Mouse (Mus musculus): Measurements from ENCODE around the gene Plk3.

- TF ChIP-seq CTCF (IDR thresholded peaks at IDR 0.05) (no peak), EP300 (IDR thresholded peaks at IDR 0.05) (no peak)
Measured at GRCm38 (mm10) chr4:117151416-117151815, 17.7 kb upstream of the Plk3 start.

Measured in lung, postnatal 0 days (tissue).